Mouse (Mus musculus): ENCODE data around the gene Rhebl1.

Rhebl1 gene

GRCm38 (mm10) chr15:98904692-98905091 lies 10.4 kb upstream of the Rhebl1 start:
- no peak for DNase-seq

GRCm38 (mm10) chr15:98902600-98902999 lies 8.3 kb upstream of the Rhebl1 start:
- no peak for DNase-seq

- DNase-seq, result no peak
Observed at GRCm38 (mm10) chr15:98901530-98901929, 7.2 kb upstream of the Rhebl1 start.

GRCm38 (mm10) chr15:98897928-98898800 lies 3.8 kb upstream of the Rhebl1 start, which contains the start of gene Dhh:
Gene Dhh (minus strand): TSS chr15:98898540.
- DNase-seq, result no peak

GRCm38 (mm10) chr15:98897495-98897894 lies 3.2 kb upstream of the Rhebl1 start:
- no peak for DNase-seq

- no peak for DNase-seq
Observed at GRCm38 (mm10) chr15:98895635-98896589, 1.6 kb upstream of the Rhebl1 start.

GRCm38 (mm10) chr15:98894746-98895634 lies 650 bp upstream of the Rhebl1 start:
- no peak for DNase-seq

- no peak for DNase-seq
Observed at GRCm38 (mm10) chr15:98893036-98893435, 1.3 kb downstream of the Rhebl1 start.

GRCm38 (mm10) chr15:98891907-98892606 lies 2.3 kb downstream of the Rhebl1 start:
- peak; percentile 63 for DNase-seq

GRCm38 (mm10) chr15:98891198-98891742 lies 3.1 kb downstream of the Rhebl1 start:
- no peak for DNase-seq

- no peak for DNase-seq
Observed at GRCm38 (mm10) chr15:98887526-98887925, 6.8 kb downstream of the Rhebl1 start.

GRCm38 (mm10) chr15:98886667-98887387 lies 7.5 kb downstream of the Rhebl1 start:
- DNase-seq, result no peak

- DNase-seq, result no peak
Observed at GRCm38 (mm10) chr15:98884106-98884505, 10.2 kb downstream of the Rhebl1 start.

- DNase-seq, result no peak
Observed at GRCm38 (mm10) chr15:98883661-98884060, 10.7 kb downstream of the Rhebl1 start.

GRCm38 (mm10) chr15:98881656-98882008 lies 12.7 kb downstream of the Rhebl1 start:
- no peak for DNase-seq

- peak; percentile 89 for DNase-seq
Observed at GRCm38 (mm10) chr15:98880978-98881655, 13.2 kb downstream of the Rhebl1 start.

- DNase-seq, result peak; percentile 76
Observed at GRCm38 (mm10) chr15:98877331-98877730, 17.0 kb downstream of the Rhebl1 start.

- peak; percentile 96 for DNase-seq
Observed at GRCm38 (mm10) chr15:98871916-98872888, 22.1 kb downstream of the Rhebl1 start.
